Mouse (Mus musculus): ENCODE results near the gene Gas1.

DNA sequence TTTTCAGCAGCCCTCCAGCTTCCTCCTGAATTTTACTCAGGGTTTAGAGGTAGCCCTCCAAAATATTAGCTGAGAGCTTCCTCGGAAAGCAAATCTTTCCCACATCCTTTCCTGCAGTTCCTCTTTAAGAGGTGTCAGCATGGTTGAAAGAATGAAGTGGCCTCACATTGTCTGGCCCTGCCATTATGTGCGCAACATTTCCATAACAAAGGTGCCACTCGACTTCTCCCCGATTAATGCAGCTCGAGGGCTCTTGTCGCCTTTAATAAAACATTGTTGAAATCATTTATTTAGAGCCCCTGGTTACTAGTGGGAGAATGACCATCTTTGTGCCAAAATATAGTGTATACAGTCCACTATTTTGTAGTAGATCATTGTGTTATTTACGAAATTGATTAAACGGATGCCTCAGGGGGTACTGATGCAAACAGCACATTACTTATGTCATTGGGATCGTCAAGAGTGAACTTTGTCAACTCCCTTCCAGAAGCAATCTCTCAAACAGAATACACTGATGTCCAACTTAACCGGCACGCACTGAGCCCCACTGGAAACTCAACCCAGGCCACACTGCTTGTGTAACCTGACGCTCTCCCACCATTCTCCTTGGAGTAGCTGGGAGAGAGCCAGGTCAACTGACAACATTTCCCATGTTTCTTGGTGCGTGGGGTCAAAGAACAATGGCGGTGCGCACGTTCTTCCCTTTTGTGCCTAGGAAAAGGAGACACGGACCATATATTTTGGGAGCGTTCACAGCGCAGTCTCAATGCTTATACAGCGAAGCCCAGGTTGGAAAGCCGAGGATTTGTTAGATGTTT lies 6.1 kb downstream of the Gas1 start:
- TF ChIP-seq POLR2A (IDR thresholded peaks at IDR 0.05; ENCODE audit: borderline replicate concordance, control insufficient read depth, low read depth, low read length): no peak
- TF ChIP-seq CTCF (IDR thresholded peaks at IDR 0.05; ENCODE audit: control insufficient read depth, insufficient read depth, low read length): no peak

Data from bone marrow, adult 2 months (tissue).